Mouse (Mus musculus) stomach, embryonic 16.5 days (tissue): ENCODE measurements around the gene Arhgef7. TPM values are rescaled to one million over a fixed set of nuclear protein-coding genes. Genes with fewer than 3 reads are reported as not detected.
A peak's percentile ranks its signal among the peaks of the same experiment; 100 is the strongest.

ENCODE experiments used
- ATAC-seq: fragments of 200-750 bp; cut with Nextera tagmentation; 2 replicates; pipeline ENCODE4 v1.8.0; 2017; ENCODE audit warnings: moderate number of reproducible peaks, moderate TSS enrichment; ENCODE audit not compliant: insufficient read depth, low FRiP score
- H3K27ac ChIP-seq: fragments of 300-500 bp; sonication (generic); 2 replicates; pipeline ENCODE4 v1.5.1; 2014; ENCODE audit warnings: low read length
- H3K27me3 ChIP-seq: fragments of 300-500 bp; sonication (generic); 2 replicates; pipeline ENCODE4 v1.6.1; 2014; ENCODE audit warnings: low read length, control low read depth, mixed read lengths; ENCODE audit not compliant: control insufficient read depth, insufficient read depth
- H3K36me3 ChIP-seq: fragments of 300-500 bp; sonication (generic); 2 replicates; pipeline ENCODE4 v1.6.1; 2014; ENCODE audit warnings: low read length; ENCODE audit not compliant: control insufficient read depth, insufficient read depth
- H3K4me1 ChIP-seq: fragments of 300-500 bp; sonication (generic); 2 replicates; pipeline ENCODE4 v1.6.1; 2014; ENCODE audit warnings: low read length, control low read depth, mixed read lengths; ENCODE audit not compliant: control insufficient read depth, insufficient read depth
- H3K4me2 ChIP-seq: fragments of 300-500 bp; sonication (generic); 2 replicates; pipeline ENCODE4 v1.6.1; 2014; ENCODE audit warnings: low read depth, low read length, mixed read lengths
- H3K4me3 ChIP-seq: fragments of 300-500 bp; sonication (generic); replicated peaks from 2 replicates; pipeline ENCODE4 v1.5.1; 2014; ENCODE audit warnings: mild to moderate bottlenecking, low read length
- H3K9ac ChIP-seq: fragments of 300-500 bp; sonication (generic); 2 replicates; pipeline ENCODE4 v1.6.1; 2014; ENCODE audit warnings: low read length
- H3K9me3 ChIP-seq: fragments of 300-500 bp; sonication (generic); replicated peaks from 2 replicates; pipeline ENCODE4 v1.6.1; 2016; ENCODE audit warnings: low read length, control low read depth; ENCODE audit not compliant: control insufficient read depth
- WGBS: fragments of 180-500 bp; shearing (Covaris S2); extraction: QIAGEN DNeasy Blood & Tissue Kit; methylation state at CpG from one replicate; pipeline ENCODE4 v1.1.7; 2014; 5-methylcytosine and 5-hydroxymethylcytosine counted together
- polyA plus RNA-seq: library from polyadenylated mRNA; unstranded; fragments of >200 nt; fragmentation: Nextera tagmentation; extraction: Ambion mirVana; gene quantifications from 2 replicates; pipeline ENCODE4 v1.2.1, GENCODE M21; 2015

Gene Arhgef7
- polyA plus RNA-seq, 1 experiment from 2014 or later: 32.7 TPM

DNA sequence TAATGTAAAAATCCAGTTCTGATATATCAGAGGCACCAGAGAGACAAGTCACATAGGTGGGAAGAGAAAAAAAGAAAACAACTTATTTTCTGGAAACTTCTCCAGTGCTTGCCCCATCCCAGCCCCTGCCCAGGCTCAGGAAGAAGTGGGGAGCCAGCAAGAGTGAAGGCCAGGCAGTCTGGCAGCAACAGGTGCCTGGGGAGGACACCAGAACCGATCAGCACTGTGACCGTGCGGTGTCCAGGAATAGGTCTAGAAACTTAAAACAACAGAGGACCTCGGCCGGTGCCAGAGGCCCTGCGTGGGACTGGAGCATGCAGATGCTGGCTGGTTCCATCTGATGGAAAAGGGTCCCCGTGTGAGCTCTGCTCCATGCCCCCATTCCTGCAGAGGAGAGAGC lies 30.1 kb upstream of the Arhgef7 start:
- H3K9me3 ChIP-seq: no peaks in the 10 kb centered on the region
- H3K4me1 ChIP-seq: no peaks in the 10 kb centered on the region
- 84% methylated on average over 7 of the region's 7 CpGs for WGBS

DNA sequence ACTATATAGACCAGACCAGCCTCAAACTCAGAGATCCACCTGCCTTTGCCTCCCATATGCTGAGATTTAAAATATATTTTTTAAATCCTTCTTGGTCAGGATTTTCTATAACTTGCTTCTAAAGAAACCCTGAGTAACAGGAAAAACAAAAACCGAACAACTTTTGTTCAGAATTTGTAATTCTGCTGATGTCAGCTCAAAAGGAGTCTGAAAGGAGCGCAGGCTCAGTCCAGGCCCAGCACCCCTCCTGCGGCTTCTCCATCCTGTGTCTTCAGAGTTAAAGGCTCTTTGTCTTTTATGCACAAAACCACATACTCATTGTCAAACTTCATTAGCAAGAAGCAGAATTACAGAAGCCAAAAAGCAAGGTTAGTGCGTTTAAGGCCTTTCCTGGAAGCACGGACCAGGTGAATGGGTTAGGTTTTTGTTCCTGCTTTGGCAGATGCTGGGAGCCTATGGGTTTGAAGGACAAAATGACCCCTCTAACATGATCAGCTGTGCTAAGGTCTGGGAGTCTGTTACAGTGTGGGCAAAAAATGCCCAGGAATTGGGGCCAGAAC lies 28.0 kb upstream of the Arhgef7 start:
- Histone ChIP-seq H3K27me3 (peaks cover 2% of the 10 kb centered on the region; the same call in 1 of the 2 replicates), H3K9me3 (0 out of 2 replicates have a peak, but pooled peaks cover 3% of the 10 kb centered on the region), H3K36me3 (no peaks in the 10 kb centered on the region), H3K4me3 (no peak overlapping the region), H3K27ac (no peak overlapping the region), H3K9ac (no peak overlapping the region), H3K4me1 (no peaks in the 10 kb centered on the region), H3K4me2 (no peak overlapping the region)
- no peak for ATAC-seq
- 88% methylated on average over 5 of the region's 5 CpGs for WGBS

More for the DNA sequence above, 30.1 kb upstream of the Arhgef7 start:
- ATAC-seq: no peak
- H3K27me3 ChIP-seq: peaks cover 2% of the 10 kb centered on the region; the same call in 1 of the 2 replicates
- H3K27ac ChIP-seq: no peak overlapping the region
- H3K36me3 ChIP-seq: no peaks in the 10 kb centered on the region
- H3K9ac ChIP-seq: no peak overlapping the region
- H3K4me2 ChIP-seq: no peak overlapping the region
- no peak overlapping the region for H3K4me3 ChIP-seq

- 31% methylated on average over 26 of the region's 26 CpGs for whole genome bisulfite sequencing
- Histone ChIP-seq H3K9me3 (0 out of 2 replicates have a peak, but pooled peaks cover 3% of the 10 kb centered on the region), H3K4me3 (no peak overlapping the region), H3K4me2 (peak overlapping the region; percentile 25), H3K27ac (no peak overlapping the region), H3K36me3 (no peaks in the 10 kb centered on the region), H3K4me1 (no peaks in the 10 kb centered on the region), H3K9ac (peak overlapping the region; percentile 47), H3K27me3 (peaks cover 2% of the 10 kb centered on the region; the same call in 1 of the 2 replicates)
- peak; percentile 81 for ATAC-seq
Observed at GRCm38 (mm10) chr8:11700060-11701032, 27.2 kb upstream of the Arhgef7 start.

GRCm38 (mm10) chr8:11701033-11701362 lies 26.5 kb upstream of the Arhgef7 start, which contains the start of gene 1700016D06Rik:
Gene 1700016D06Rik (minus strand): TSS chr8:11701063.
- Histone ChIP-seq H3K4me2 (peak within 1 kb of the TSS; percentile 25), H3K27me3 (peaks cover 2% of the 10 kb centered on the region; the same call in 1 of the 2 replicates), H3K4me3 (no peak within 1 kb of the TSS), H3K9me3 (0 out of 2 replicates have a peak, but pooled peaks cover 3% of the 10 kb centered on the region), H3K4me1 (no peaks in the 10 kb centered on the region), H3K27ac (no peak within 1 kb of the TSS), H3K36me3 (no peaks in the 10 kb centered on the region), H3K9ac (peak within 1 kb of the TSS; percentile 47)
- ATAC-seq: no peak
- WGBS: 53% methylated on average over 6 of the region's 6 CpGs

DNA sequence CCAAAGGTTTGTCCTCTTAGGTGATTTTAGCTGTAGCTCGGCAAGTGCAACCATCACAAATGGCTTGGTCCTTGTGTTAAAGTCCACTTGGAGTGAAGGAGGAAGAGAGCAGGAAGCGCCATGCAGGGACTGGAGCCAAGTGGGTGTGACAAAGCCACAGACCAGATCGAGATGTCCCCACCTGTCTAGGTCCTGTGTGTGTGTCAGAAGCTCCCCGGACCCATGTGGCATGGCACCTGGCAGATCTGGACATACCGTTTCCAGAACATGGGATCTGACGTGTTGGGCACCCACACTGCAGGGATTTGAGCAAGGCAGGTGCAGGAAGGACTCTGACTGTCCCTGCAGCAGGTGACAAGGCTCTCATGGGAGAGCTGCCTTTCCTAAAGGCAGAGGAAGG lies 26.1 kb upstream of the Arhgef7 start:
- H3K4me2 ChIP-seq: no peak overlapping the region
- H3K36me3 ChIP-seq: no peaks in the 10 kb centered on the region
- no peaks in the 10 kb centered on the region for H3K4me1 ChIP-seq
- no peak overlapping the region for H3K4me3 ChIP-seq
- H3K27ac ChIP-seq: no peak overlapping the region
- 0 out of 2 replicates have a peak, but pooled peaks cover 3% of the 10 kb centered on the region for H3K9me3 ChIP-seq
- 75% methylated on average over 6 of the region's 6 CpGs for WGBS
- no peak overlapping the region for H3K9ac ChIP-seq
- ATAC-seq: no peak
- H3K27me3 ChIP-seq: peaks cover 2% of the 10 kb centered on the region; the same call in 1 of the 2 replicates

DNA sequence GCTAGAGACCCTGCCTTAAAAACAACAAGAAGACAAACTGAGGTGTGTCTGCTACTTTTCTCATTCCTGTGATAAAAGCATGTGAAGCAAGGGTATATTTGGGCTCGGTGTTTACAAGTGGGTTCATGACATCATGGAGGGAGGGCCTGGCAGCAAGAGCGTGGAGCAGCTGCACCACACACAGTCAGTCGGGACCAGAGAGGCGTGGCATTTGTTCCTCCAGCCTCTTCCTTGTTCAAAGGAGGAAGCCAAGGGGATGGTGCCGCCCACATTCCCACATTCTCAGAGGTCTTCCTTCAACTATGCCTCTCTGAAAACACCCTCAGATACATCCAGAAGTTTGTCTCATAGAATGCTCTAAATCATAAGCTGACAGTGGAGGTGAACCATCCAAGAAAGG lies 23.7 kb upstream of the Arhgef7 start:
- Histone ChIP-seq H3K9me3 (0 out of 2 replicates have a peak, but pooled peaks cover 3% of the 10 kb centered on the region), H3K36me3 (no peaks in the 10 kb centered on the region), H3K4me2 (no peak overlapping the region), H3K9ac (no peak overlapping the region), H3K4me1 (no peaks in the 10 kb centered on the region), H3K27me3 (peaks cover 2% of the 10 kb centered on the region; the same call in 1 of the 2 replicates), H3K4me3 (no peak overlapping the region), H3K27ac (no peak overlapping the region)
- ATAC-seq: no peak
- WGBS: 77% methylated on average over 5 of the region's 5 CpGs

DNA sequence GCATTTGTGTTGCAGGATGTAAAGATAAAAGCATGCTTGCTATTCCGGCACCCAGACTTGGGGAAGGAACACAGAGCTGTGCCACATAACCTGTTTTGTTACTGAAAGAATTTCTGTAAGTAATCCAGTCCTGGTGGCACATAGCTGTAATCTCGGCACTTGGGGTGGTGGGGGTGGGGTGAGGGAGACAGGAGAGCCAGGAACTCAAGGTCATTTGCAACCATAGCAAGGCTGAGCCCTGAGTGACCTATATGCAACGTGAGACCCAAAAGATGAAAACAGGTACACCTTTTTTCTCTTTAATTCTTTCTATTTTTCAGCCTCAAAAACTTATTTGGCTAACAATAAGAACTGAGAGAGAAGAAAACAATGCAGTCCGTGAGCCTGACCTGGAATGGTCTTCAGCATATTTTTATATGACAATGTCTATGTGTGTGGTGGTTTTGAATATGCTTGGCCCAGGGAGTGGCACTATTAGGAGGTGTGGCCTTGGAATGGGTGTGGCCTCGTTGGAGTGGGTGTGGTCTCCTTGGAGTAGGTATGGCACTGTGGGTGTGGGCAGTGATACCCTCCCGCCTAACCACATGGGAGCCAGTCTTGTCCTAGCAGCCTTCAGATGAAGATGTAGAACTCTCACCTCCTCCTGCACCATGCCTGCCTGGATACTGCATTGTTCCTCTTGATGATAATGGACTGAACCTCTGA lies 22.7 kb upstream of the Arhgef7 start:
- no peaks in the 10 kb centered on the region for H3K36me3 ChIP-seq
- WGBS: 65% methylated on average over 6 of the region's 6 CpGs
- no peak overlapping the region for H3K4me2 ChIP-seq
- no peak overlapping the region for H3K27ac ChIP-seq
- 0 out of 2 replicates have a peak, but pooled peaks cover 3% of the 10 kb centered on the region for H3K9me3 ChIP-seq
- H3K4me1 ChIP-seq: no peaks in the 10 kb centered on the region
- no peak overlapping the region for H3K4me3 ChIP-seq
- H3K27me3 ChIP-seq: no peaks in the 10 kb centered on the region
- no peak overlapping the region for H3K9ac ChIP-seq
- ATAC-seq: no peak

DNA sequence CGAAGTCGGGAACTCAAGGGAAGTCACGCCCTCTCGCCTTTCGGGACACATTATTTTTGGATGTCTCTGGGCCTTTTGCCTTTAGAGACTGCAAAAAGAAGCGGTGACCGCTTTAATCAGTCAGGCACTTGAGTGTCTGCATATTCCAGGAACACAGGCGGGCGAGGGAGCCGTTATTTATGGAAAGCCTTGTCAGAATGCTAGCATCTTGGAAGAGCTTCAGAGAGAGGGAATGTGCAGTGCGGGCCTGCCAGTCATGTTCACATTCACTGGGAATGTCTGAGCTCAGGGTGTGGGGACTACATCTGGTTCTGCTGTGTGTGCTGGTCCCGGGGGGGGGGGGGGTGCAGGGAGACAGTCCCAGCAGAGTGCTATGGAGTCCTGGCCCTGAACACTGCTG lies 21.7 kb upstream of the Arhgef7 start:
- H3K4me2 ChIP-seq: no peak overlapping the region
- H3K36me3 ChIP-seq: no peaks in the 10 kb centered on the region
- no peak overlapping the region for H3K4me3 ChIP-seq
- ATAC-seq: no peak
- no peaks in the 10 kb centered on the region for H3K27me3 ChIP-seq
- H3K27ac ChIP-seq: no peak overlapping the region
- WGBS: 71% methylated on average over 12 of the region's 12 CpGs
- H3K9ac ChIP-seq: no peak overlapping the region
- no peaks in the 10 kb centered on the region for H3K4me1 ChIP-seq
- 0 out of 2 replicates have a peak, but pooled peaks cover 3% of the 10 kb centered on the region for H3K9me3 ChIP-seq
